ENCODE assay signal across 9 mouse cellular contexts in genomic region chr3:35341840-35342239, GRCm38 (mm10).
A peak's percentile ranks its signal among the peaks of the same experiment; 100 is the strongest.
DNase-seq lines count a peak whose midpoint lies in the region; ATAC-seq lines count a peak whose summit lies in the region.
"Had no signal": no experiment of that assay in that cellular context is flagged by ENCODE, and none has a peak within 500 bp of the region (broad histone marks: within the 10 kb centered on the region; RNA-seq: fewer than 3 reads in every experiment).

No protein-coding gene starts in this region.

- intact Hi-C loops in heart, postnatal 14 days (cut with DNase I), result no loop called here
- intact Hi-C loops in gastrocnemius, postnatal 14 days (cut with DNase I; ENCODE audit: low total_unique reads), result no loop called here

- no peaks in the 10 kb centered on the region for H3K9me3 ChIP-seq in heart, embryonic 14.5 days (ENCODE audit: control insufficient read depth, low read length)
- no peaks in the 10 kb centered on the region for H3K9me3 ChIP-seq in hindbrain, embryonic 13.5 days
- no peaks in the 10 kb centered on the region for H3K9me3 ChIP-seq in midbrain, embryonic 10.5 days (replicated peaks)

- no peak overlapping the region for H3K27ac ChIP-seq in heart, embryonic 14.5 days (replicated peaks in 1 of 2; ENCODE audit: control insufficient read depth in 1 of 2, insufficient read depth in 1 of 2, low read depth in 2 of 2, low read length in 2 of 2)
- H3K27ac ChIP-seq in hindbrain, embryonic 13.5 days, result peak overlapping the region; percentile 88
- H3K27ac ChIP-seq in midbrain, embryonic 10.5 days (replicated peaks), result peak overlapping the region; percentile 95

- H3K36me3 ChIP-seq in heart, embryonic 14.5 days (ENCODE audit: control insufficient read depth, insufficient read depth, low read length), result no peaks in the 10 kb centered on the region
- H3K36me3 ChIP-seq in hindbrain, embryonic 13.5 days, result no peaks in the 10 kb centered on the region
- no peaks in the 10 kb centered on the region for H3K36me3 ChIP-seq in midbrain, embryonic 10.5 days

- peaks cover 7% of the 10 kb centered on the region; the same call in 1 of the 2 replicates for H3K27me3 ChIP-seq in heart, embryonic 14.5 days (ENCODE audit: control insufficient read depth, insufficient read depth, low read length)
- H3K27me3 ChIP-seq in hindbrain, embryonic 13.5 days, result peaks cover 4% of the 10 kb centered on the region; the same call in 1 of the 2 replicates
- H3K27me3 ChIP-seq in midbrain, embryonic 10.5 days (ENCODE audit: low read depth, poor library complexity, severe bottlenecking), result no peaks in the 10 kb centered on the region

- peak overlapping the region; percentile 83 for H3K4me2 ChIP-seq in heart, embryonic 14.5 days (ENCODE audit: low read length)
- H3K4me2 ChIP-seq in hindbrain, embryonic 13.5 days, result peak overlapping the region; percentile 69

- no peak for DNase-seq in heart, postnatal 14 days
- DNase-seq in embryo, embryonic 11 days, result peak; percentile 38
- DNase-seq in midbrain, embryonic 10.5 days (ENCODE audit: low spot score), result no peak
- no peak for DNase-seq in gastrocnemius, postnatal 14 days
- DNase-seq in left cerebral cortex, adult 9 months (ENCODE audit: low spot score in 2 of 2), result no peak
- no peak for DNase-seq in cerebellum, postnatal 25 days
- DNase-seq: kidney, postnatal 25 days had no signal

- WGBS in heart, embryonic 14.5 days, result 22% methylated on average over 9 of the region's 9 CpGs
- 6% methylated on average over 9 of the region's 9 CpGs for WGBS in hindbrain, embryonic 13.5 days
- 10% methylated on average over 9 of the region's 9 CpGs for WGBS in midbrain, embryonic 10.5 days

- H3K4me3 ChIP-seq in heart, embryonic 14.5 days (ENCODE audit: control insufficient read depth in 1 of 2, insufficient read depth in 1 of 2, low read depth in 1 of 2, low read length in 2 of 2), result peak overlapping the region; percentile 49 to 51; a peak in 2 of 4 replicates
- peak overlapping the region; percentile 43 for H3K4me3 ChIP-seq in hindbrain, embryonic 13.5 days
- H3K4me3 ChIP-seq in midbrain, embryonic 10.5 days, result peak overlapping the region; percentile 54

- no peak for ATAC-seq in heart, embryonic 14.5 days (ENCODE audit: insufficient number of reproducible peaks, insufficient read depth, low FRiP score, low read depth)
- ATAC-seq in hindbrain, embryonic 13.5 days (ENCODE audit: low FRiP score), result no peak

- H3K4me1 ChIP-seq in heart, embryonic 14.5 days (ENCODE audit: control insufficient read depth in 2 of 2, insufficient read depth in 2 of 2, low read length in 2 of 2), result peaks cover 3% of the 10 kb centered on the region in 2 experiments; a peak in 2 of 4 replicates
- peaks cover 29% of the 10 kb centered on the region for H3K4me1 ChIP-seq in hindbrain, embryonic 13.5 days (replicated peaks)
- H3K4me1 ChIP-seq in midbrain, embryonic 10.5 days, result peaks cover 53% of the 10 kb centered on the region

- H3K9ac ChIP-seq in heart, embryonic 14.5 days (ENCODE audit: low read length), result no peak overlapping the region
- peak overlapping the region; percentile 14 for H3K9ac ChIP-seq in hindbrain, embryonic 13.5 days

Comparison
In these comparisons a context has a peak if more than half of its experiments do, and no peak if none do; other contexts are left out.
1. H3K27ac ChIP-seq: peak in hindbrain, embryonic 13.5 days (single experiment) and midbrain, embryonic 10.5 days (single experiment); none in heart, embryonic 14.5 days (0 of 2).
2. Peak in every context shown above with its lines, with median percentiles within 50 percentile points of each other: H3K4me3 ChIP-seq.